Mouse (Mus musculus): Measurements from ENCODE around the gene Clpb.

GRCm38 (mm10) chr7:101628481-101628880 lies 35.0 kb upstream of the Clpb start:
- TF ChIP-seq CTCF (IDR thresholded peaks at IDR 0.05; ENCODE audit: low read depth), result no peak
- TF ChIP-seq EP300 (optimal IDR thresholded peaks at IDR 0.05), result no peak

All from stomach, postnatal 0 days (tissue).